Mouse (Mus musculus) testis, adult 2 months (tissue): ENCODE results near the gene Bahcc1. TPM values are rescaled to one million over a fixed set of nuclear protein-coding genes. Genes with fewer than 3 reads are reported as not detected.

ENCODE experiments used
- H3K27ac ChIP-seq: fragments of 200-500 bp; 2 replicates; pipeline ENCODE4 v1.5.1; 2012; ENCODE audit warnings: low read depth, low read length; ENCODE audit not compliant: control insufficient read depth, insufficient read depth
- H3K27me3 ChIP-seq: fragments of 200-500 bp; 2 replicates; pipeline ENCODE4 v1.6.1; 2012; ENCODE audit warnings: mild to moderate bottlenecking, low read length, moderate library complexity; ENCODE audit not compliant: control insufficient read depth, insufficient read depth
- H3K36me3 ChIP-seq: fragments of 200-500 bp; 2 replicates; pipeline ENCODE4 v1.6.1; 2012; ENCODE audit warnings: mild to moderate bottlenecking, low read length; ENCODE audit not compliant: control insufficient read depth, insufficient read depth
- H3K4me1 ChIP-seq: fragments of 200-500 bp; 2 replicates; pipeline ENCODE4 v1.6.1; 2012; ENCODE audit warnings: low read length; ENCODE audit not compliant: control insufficient read depth, insufficient read depth
- H3K4me3 ChIP-seq: fragments of 200-500 bp; 2 replicates; pipeline ENCODE4 v1.5.1; 2012; ENCODE audit warnings: low read depth, mild to moderate bottlenecking, low read length, moderate library complexity, mixed read lengths; ENCODE audit not compliant: control insufficient read depth
- CTCF ChIP-seq: fragments of 200-500 bp; IDR thresholded peaks from 2 replicates; pipeline ENCODE4 v1.5.1; 2012; ENCODE audit warnings: low read depth, mild to moderate bottlenecking, inconsistent platforms, low read length, moderate library complexity; ENCODE audit not compliant: control insufficient read depth, insufficient read depth, insufficient replicate concordance
- POLR2A ChIP-seq: fragments of 200-500 bp; IDR thresholded peaks from 2 replicates; pipeline ENCODE4 v1.6.1; 2012; ENCODE audit warnings: low read depth, mild to moderate bottlenecking, inconsistent platforms, low read length, moderate library complexity; ENCODE audit not compliant: control insufficient read depth
- polyA plus RNA-seq: library from polyadenylated mRNA; depleted of rRNA; stranded (reverse); fragments of >200 nt; gene quantifications from 2 replicates; pipeline ENCODE4 v1.2.3, GENCODE M21; 2012; rRNA removed

The Bahcc1 gene
- polyA plus RNA-seq, 1 experiment: 2.9 TPM

GRCm38 (mm10) chr11:120341661-120342060 lies 108.9 kb downstream of the Bahcc1 start:
- H3K27me3 ChIP-seq: no peaks in the 10 kb centered on the region
- H3K4me1 ChIP-seq: no peaks in the 10 kb centered on the region
- no peak for TF ChIP-seq CTCF
- no peak for TF ChIP-seq POLR2A
- no peak overlapping the region for H3K4me3 ChIP-seq
- no peaks in the 10 kb centered on the region for H3K36me3 ChIP-seq
- no peak overlapping the region for H3K27ac ChIP-seq

Other genes with a start within 250 kb of the Bahcc1 start
- 0.84 and 1.1 TPM in 2 replicates for gene Aatk, start 185.8 kb upstream of the Bahcc1 start, polyA plus RNA-seq
- gene Cep131, start 146.1 kb upstream of the Bahcc1 start, polyA plus RNA-seq: 41.3 and 44.7 TPM in 2 replicates
- 19.2 and 19.9 TPM in 2 replicates for gene Tepsin, start 134.2 kb upstream of the Bahcc1 start, polyA plus RNA-seq
- gene Ndufaf8, start 134.0 kb upstream of the Bahcc1 start, polyA plus RNA-seq: 47.0 and 59.4 TPM in 2 replicates
- 76.3 and 90.4 TPM in 2 replicates for gene Slc38a10, start 81.6 kb upstream of the Bahcc1 start, polyA plus RNA-seq
- 670 and 672 TPM in 2 replicates for gene Actg1, start 115.6 kb downstream of the Bahcc1 start, polyA plus RNA-seq
- gene Fscn2, start 128.6 kb downstream of the Bahcc1 start, polyA plus RNA-seq: 1.6 and 2.1 TPM in 2 replicates
- 57.8 and 67.1 TPM in 2 replicates for gene Faap100, start 145.8 kb downstream of the Bahcc1 start, polyA plus RNA-seq
- gene Nploc4, start 204.8 kb downstream of the Bahcc1 start, polyA plus RNA-seq: 75.8 and 79.3 TPM in 2 replicates
- gene Tspan10, start 209.7 kb downstream of the Bahcc1 start, polyA plus RNA-seq: 0.47 and 0.51 TPM in 2 replicates
- 1.5 and 1.9 TPM in 2 replicates for gene Pde6g, start 220.6 kb downstream of the Bahcc1 start, polyA plus RNA-seq
- 6.3 and 7.1 TPM in 2 replicates for gene Oxld1, start 225.1 kb downstream of the Bahcc1 start, polyA plus RNA-seq
- 5.6 and 6.9 TPM in 2 replicates for gene Ccdc137, start 225.2 kb downstream of the Bahcc1 start, polyA plus RNA-seq
- gene Arl16, start 234.7 kb downstream of the Bahcc1 start, polyA plus RNA-seq: 15.8 and 20.5 TPM in 2 replicates